Mouse (Mus musculus): ENCODE data around the gene Cela3a.

GRCm38 (mm10) chr4:137367275-137368088 is 42.1 kb downstream of the Cela3a start:
- TF ChIP-seq CTCF (IDR thresholded peaks at IDR 0.05; ENCODE audit: control insufficient read depth, insufficient read depth, low read length) (no peak), POLR2A (IDR thresholded peaks at IDR 0.05; ENCODE audit: borderline replicate concordance, control insufficient read depth, low read depth, low read length) (no peak)

Measured in bone marrow, adult 2 months (tissue).